Mouse (Mus musculus): Measurements from ENCODE around the gene Trpm3.

Gene Trpm3

GRCm38 (mm10) chr19:22642124-22642523, 503.3 kb downstream of the Trpm3 start:
- no peak for DNase-seq (ENCODE audit: low spot score)

GRCm38 (mm10) chr19:22656466-22657215, 517.8 kb downstream of the Trpm3 start:
- no peak for DNase-seq (ENCODE audit: low spot score)

- DNase-seq (ENCODE audit: low spot score): no peak
These were observed 518.4 kb downstream of the Trpm3 start for GRCm38 (mm10) chr19:22657251-22657650.

GRCm38 (mm10) chr19:22665401-22665800, 526.6 kb downstream of the Trpm3 start:
- DNase-seq (ENCODE audit: low spot score): no peak

GRCm38 (mm10) chr19:22670222-22670621, 531.4 kb downstream of the Trpm3 start:
- no peak for DNase-seq (ENCODE audit: low spot score)

- DNase-seq (ENCODE audit: low spot score): no peak
These were observed 534.0 kb downstream of the Trpm3 start for GRCm38 (mm10) chr19:22672892-22673291.

- DNase-seq (ENCODE audit: low spot score): no peak
These were observed 537.4 kb downstream of the Trpm3 start for GRCm38 (mm10) chr19:22676206-22676605.

GRCm38 (mm10) chr19:22682238-22682637, 543.4 kb downstream of the Trpm3 start:
- no peak for DNase-seq (ENCODE audit: low spot score)

- no peak for DNase-seq (ENCODE audit: low spot score)
These were observed 553.1 kb downstream of the Trpm3 start for GRCm38 (mm10) chr19:22691995-22692394.

- DNase-seq (ENCODE audit: low spot score): no peak
These were observed 553.7 kb downstream of the Trpm3 start for GRCm38 (mm10) chr19:22692553-22692952.

GRCm38 (mm10) chr19:22692956-22693355, 554.1 kb downstream of the Trpm3 start:
- no peak for DNase-seq (ENCODE audit: low spot score)

GRCm38 (mm10) chr19:22695423-22695822, 556.6 kb downstream of the Trpm3 start:
- no peak for DNase-seq (ENCODE audit: low spot score)

GRCm38 (mm10) chr19:22698737-22699136, 559.9 kb downstream of the Trpm3 start:
- no peak for DNase-seq (ENCODE audit: low spot score)

- no peak for DNase-seq (ENCODE audit: low spot score)
These were observed 562.2 kb downstream of the Trpm3 start for GRCm38 (mm10) chr19:22700871-22701651.

GRCm38 (mm10) chr19:22703876-22704275, 565.0 kb downstream of the Trpm3 start:
- DNase-seq (ENCODE audit: low spot score): no peak

- no peak for DNase-seq (ENCODE audit: low spot score)
These were observed 566.6 kb downstream of the Trpm3 start for GRCm38 (mm10) chr19:22705414-22705813.

- DNase-seq (ENCODE audit: low spot score): no peak
These were observed 580.2 kb downstream of the Trpm3 start for GRCm38 (mm10) chr19:22719027-22719426.

GRCm38 (mm10) chr19:22729846-22730245, 591.0 kb downstream of the Trpm3 start:
- DNase-seq (ENCODE audit: low spot score): no peak

- DNase-seq (ENCODE audit: low spot score): no peak
These were observed 592.1 kb downstream of the Trpm3 start for GRCm38 (mm10) chr19:22730971-22731370.

GRCm38 (mm10) chr19:22736870-22737269, 598.0 kb downstream of the Trpm3 start:
- no peak for DNase-seq (ENCODE audit: low spot score)

- no peak for DNase-seq (ENCODE audit: low spot score)
These were observed 600.4 kb downstream of the Trpm3 start for GRCm38 (mm10) chr19:22739240-22739639.

- peak; percentile 7 for DNase-seq (ENCODE audit: low spot score)
These were observed 614.5 kb downstream of the Trpm3 start for GRCm38 (mm10) chr19:22753311-22753809.

- no peak for DNase-seq (ENCODE audit: low spot score)
These were observed 615.2 kb downstream of the Trpm3 start for GRCm38 (mm10) chr19:22754071-22754470.

Measured in urinary bladder, postnatal 14 days (tissue).